Mouse (Mus musculus): Measurements from ENCODE around the gene Gstt3. TPM values are rescaled to one million over a fixed set of nuclear protein-coding genes. Genes with fewer than 3 reads are reported as not detected.
A peak's percentile ranks its signal among the peaks of the same experiment; 100 is the strongest.

Gstt3 gene
- polyA plus RNA-seq, 1 experiment from 2014 or later, result 3.2 TPM

- 1% methylated on average over 18 of the region's 18 CpGs for WGBS
- Histone ChIP-seq H3K4me3 (peak within 1 kb of the TSS; percentile 56), H3K4me2 (peak within 1 kb of the TSS; percentile 96), H3K27ac (replicated peaks) (no peak within 1 kb of the TSS; the same call in 1 of the 2 replicates), H3K9me3 (no peaks in the 10 kb centered on the region), H3K27me3 (replicated peaks) (peaks cover 28% of the 10 kb centered on the region), H3K9ac (peak within 1 kb of the TSS; percentile 79), H3K36me3 (no peaks in the 10 kb centered on the region), H3K4me1 (peaks cover 18% of the 10 kb centered on the region)
- ATAC-seq (ENCODE audit: extremely low read depth, insufficient number of reproducible peaks, low FRiP score, low TSS enrichment), result no peak
Measured at GRCm38 (mm10) chr10:75798176-75798696, 17.0 kb upstream of the Gstt3 start, which contains the start of gene Gstt1. Gstt1 (minus strand) TSS chr10:75798584.

GRCm38 (mm10) chr10:75797619-75798175 lies 16.5 kb upstream of the Gstt3 start:
- Histone ChIP-seq H3K27me3 (replicated peaks) (peaks cover 25% of the 10 kb centered on the region), H3K4me3 (peak overlapping the region; percentile 56), H3K9ac (peak overlapping the region; percentile 79), H3K36me3 (no peaks in the 10 kb centered on the region), H3K4me1 (peaks cover 18% of the 10 kb centered on the region), H3K4me2 (peak overlapping the region; percentile 96), H3K27ac (replicated peaks) (no peak overlapping the region; the same call in 1 of the 2 replicates), H3K9me3 (no peaks in the 10 kb centered on the region)
- 1% methylated on average over 12 of the region's 12 CpGs for WGBS
- no peak for ATAC-seq (ENCODE audit: extremely low read depth, insufficient number of reproducible peaks, low FRiP score, low TSS enrichment)

GRCm38 (mm10) chr10:75796731-75797516 lies 15.7 kb upstream of the Gstt3 start:
- H3K4me3 ChIP-seq, result peak overlapping the region; percentile 56
- 37% methylated on average over 11 of the region's 11 CpGs for WGBS
- peak overlapping the region; percentile 79 for H3K9ac ChIP-seq
- no peak overlapping the region for H3K27ac ChIP-seq (replicated peaks)
- H3K9me3 ChIP-seq, result no peaks in the 10 kb centered on the region
- H3K27me3 ChIP-seq (replicated peaks), result peaks cover 25% of the 10 kb centered on the region
- peaks cover 18% of the 10 kb centered on the region for H3K4me1 ChIP-seq
- H3K36me3 ChIP-seq, result no peaks in the 10 kb centered on the region
- peak overlapping the region; percentile 96 for H3K4me2 ChIP-seq
- no peak for ATAC-seq (ENCODE audit: extremely low read depth, insufficient number of reproducible peaks, low FRiP score, low TSS enrichment)

- H3K36me3 ChIP-seq, result no peaks in the 10 kb centered on the region
- H3K9me3 ChIP-seq, result no peaks in the 10 kb centered on the region
- peaks cover 14% of the 10 kb centered on the region; the same call in 1 of the 2 replicates for H3K27me3 ChIP-seq (replicated peaks)
- peaks cover 18% of the 10 kb centered on the region for H3K4me1 ChIP-seq
- no peak overlapping the region for H3K4me3 ChIP-seq
- 37% methylated on average over 3 of the region's 3 CpGs for WGBS
- H3K9ac ChIP-seq, result no peak overlapping the region
- H3K4me2 ChIP-seq, result no peak overlapping the region
- H3K27ac ChIP-seq (replicated peaks), result no peak overlapping the region
- no peak for ATAC-seq (ENCODE audit: extremely low read depth, insufficient number of reproducible peaks, low FRiP score, low TSS enrichment)
Measured at GRCm38 (mm10) chr10:75794880-75795279, 13.7 kb upstream of the Gstt3 start.

- Histone ChIP-seq H3K4me3 (no peak overlapping the region), H3K9me3 (no peaks in the 10 kb centered on the region), H3K4me1 (peaks cover 5% of the 10 kb centered on the region; the same call in 1 of the 2 replicates), H3K4me2 (no peak overlapping the region), H3K9ac (no peak overlapping the region), H3K27me3 (replicated peaks) (peaks cover 2% of the 10 kb centered on the region; the same call in 1 of the 2 replicates), H3K36me3 (no peaks in the 10 kb centered on the region), H3K27ac (replicated peaks) (no peak overlapping the region)
- WGBS, result 17% methylated on average over 7 of the region's 7 CpGs
- ATAC-seq (ENCODE audit: extremely low read depth, insufficient number of reproducible peaks, low FRiP score, low TSS enrichment), result no peak
Measured at GRCm38 (mm10) chr10:75790773-75791172, 9.6 kb upstream of the Gstt3 start.

GRCm38 (mm10) chr10:75789841-75790240 lies 8.6 kb upstream of the Gstt3 start:
- H3K27me3 ChIP-seq (replicated peaks), result no peaks in the 10 kb centered on the region; the same call in 1 of the 2 replicates
- WGBS, result 84% methylated on average over 5 of the region's 5 CpGs
- no peak for ATAC-seq (ENCODE audit: extremely low read depth, insufficient number of reproducible peaks, low FRiP score, low TSS enrichment)

GRCm38 (mm10) chr10:75789081-75789735 lies 8.0 kb upstream of the Gstt3 start:
- Histone ChIP-seq H3K4me2 (no peak overlapping the region), H3K9ac (no peak overlapping the region), H3K27me3 (replicated peaks) (no peaks in the 10 kb centered on the region; the same call in 1 of the 2 replicates), H3K36me3 (no peaks in the 10 kb centered on the region), H3K9me3 (no peaks in the 10 kb centered on the region), H3K4me1 (no peaks in the 10 kb centered on the region), H3K4me3 (no peak overlapping the region), H3K27ac (replicated peaks) (no peak overlapping the region)
- 65% methylated on average over 6 of the region's 6 CpGs for WGBS
- no peak for ATAC-seq (ENCODE audit: extremely low read depth, insufficient number of reproducible peaks, low FRiP score, low TSS enrichment)

More at GRCm38 (mm10) chr10:75789841-75790240, 8.6 kb upstream of the Gstt3 start:
- H3K4me2 ChIP-seq, result no peak overlapping the region
- H3K27ac ChIP-seq (replicated peaks), result no peak overlapping the region
- peaks cover 2% of the 10 kb centered on the region; the same call in 1 of the 2 replicates for H3K4me1 ChIP-seq
- no peak overlapping the region for H3K4me3 ChIP-seq
- H3K9ac ChIP-seq, result no peak overlapping the region
- no peaks in the 10 kb centered on the region for H3K36me3 ChIP-seq
- no peaks in the 10 kb centered on the region for H3K9me3 ChIP-seq

- WGBS, result 84% methylated on average over 8 of the region's 8 CpGs
- ATAC-seq (ENCODE audit: extremely low read depth, insufficient number of reproducible peaks, low FRiP score, low TSS enrichment), result no peak
Measured at GRCm38 (mm10) chr10:75788277-75788676, 7.1 kb upstream of the Gstt3 start.

GRCm38 (mm10) chr10:75785442-75785841 lies 4.2 kb upstream of the Gstt3 start:
- no peaks in the 10 kb centered on the region for H3K9me3 ChIP-seq
- H3K4me2 ChIP-seq, result no peak overlapping the region
- 65% methylated on average over 1 of the region's 1 CpGs for WGBS
- no peak overlapping the region for H3K4me3 ChIP-seq
- H3K4me1 ChIP-seq, result peaks cover 6% of the 10 kb centered on the region
- H3K27me3 ChIP-seq (replicated peaks), result peaks cover 14% of the 10 kb centered on the region
- no peaks in the 10 kb centered on the region for H3K36me3 ChIP-seq
- no peak overlapping the region for H3K9ac ChIP-seq
- H3K27ac ChIP-seq (replicated peaks), result no peak overlapping the region
- no peak for ATAC-seq (ENCODE audit: extremely low read depth, insufficient number of reproducible peaks, low FRiP score, low TSS enrichment)

More at GRCm38 (mm10) chr10:75788277-75788676, 7.1 kb upstream of the Gstt3 start:
- no peaks in the 10 kb centered on the region for H3K36me3 ChIP-seq
- no peaks in the 10 kb centered on the region for H3K4me1 ChIP-seq
- no peak overlapping the region for H3K9ac ChIP-seq
- H3K27me3 ChIP-seq (replicated peaks), result peaks cover 4% of the 10 kb centered on the region; the same call in 1 of the 2 replicates
- no peaks in the 10 kb centered on the region for H3K9me3 ChIP-seq
- no peak overlapping the region for H3K4me2 ChIP-seq
- H3K4me3 ChIP-seq, result no peak overlapping the region
- no peak overlapping the region for H3K27ac ChIP-seq (replicated peaks)

- Histone ChIP-seq H3K36me3 (no peaks in the 10 kb centered on the region), H3K9me3 (peaks cover 3% of the 10 kb centered on the region; the same call in 1 of the 2 replicates), H3K27me3 (replicated peaks) (peaks cover 42% of the 10 kb centered on the region), H3K9ac (no peak overlapping the region), H3K27ac (replicated peaks) (no peak overlapping the region), H3K4me3 (peak overlapping the region; percentile 57; the same call in 1 of the 2 replicates), H3K4me2 (peak overlapping the region; percentile 94), H3K4me1 (peaks cover 9% of the 10 kb centered on the region)
- no peak for ATAC-seq (ENCODE audit: extremely low read depth, insufficient number of reproducible peaks, low FRiP score, low TSS enrichment)
- 34% methylated on average over 15 of the region's 15 CpGs for WGBS
Measured at GRCm38 (mm10) chr10:75779206-75780174, 1.7 kb downstream of the Gstt3 start.
